Mouse (Mus musculus) olfactory bulb, adult 2 months (tissue): ENCODE results near the gene Nfe2l1.

Experiments
- CTCF ChIP-seq: fragments of 200-500 bp; IDR thresholded peaks from 2 replicates; pipeline ENCODE4 v1.5.1; 2012; ENCODE audit warnings: low read depth, mild to moderate bottlenecking, low read length, moderate library complexity; ENCODE audit not compliant: insufficient read depth
- POLR2A ChIP-seq: fragments of 200-500 bp; IDR thresholded peaks from 2 replicates; pipeline ENCODE4 v1.6.1; 2012; ENCODE audit warnings: mild to moderate bottlenecking, low read depth, low read length, moderate library complexity; ENCODE audit not compliant: insufficient read depth

GRCm38 (mm10) chr11:96848694-96849093 lies 18.9 kb upstream of the Nfe2l1 start:
- TF ChIP-seq CTCF (no peak), POLR2A (no peak)
